Mouse (Mus musculus) Patski (cell line): ENCODE results near the gene Coro2b. TPM values are rescaled to one million over a fixed set of nuclear protein-coding genes. Genes with fewer than 3 reads are reported as not detected.

Source experiments
- ATAC-seq: fragments of 100-300 bp; one replicate; pipeline ENCODE4 v1.8.0; 2021
- CTCF ChIA-PET: fragments of 350-600 bp; sonication (Branson Sonifier 250); formaldehyde crosslinking; loops from one replicate; lab custom pipeline; 2022; ENCODE audit warnings: inconsistent platforms; lab: Charles Lee
- POLR2A ChIA-PET: fragments of 350-600 bp; sonication (Branson Sonifier 250); formaldehyde crosslinking; loops from one replicate; lab custom pipeline; 2022; ENCODE audit warnings: antibody characterized with exemption, inconsistent platforms; lab: Charles Lee
- DNase-seq: peaks from one replicate; pipeline ENCODE4 v3.0.0-alpha.2; 2011; ENCODE audit warnings: low read depth, low spot score
- H3K27me3 ChIP-seq: fragments of 371-371 bp; one replicate; pipeline ENCODE4 v1.5.1; 2021
- CTCF ChIP-seq: fragments of 100-300 bp; IDR thresholded peaks from one replicate; pipeline ENCODE4 v1.5.1; 2021
- in situ Hi-C: fragments of 300-500 bp; cut with MboI; formaldehyde crosslinking; loops from 3 replicates; pipeline ENCODE4 v1.11.1; 2018; ENCODE audit warnings: low pct_unique_long_range_greater_than_20kb, mixed read lengths
- polyA plus RNA-seq: library from polyadenylated mRNA; unstranded; gene quantifications from one replicate; pipeline ENCODE4 v1.2.3, GENCODE M21; 2021

The Coro2b gene
- polyA plus RNA-seq, 1 experiment from 2014 or later: 2.0 TPM

GRCm38 (mm10) chr9:62432261-62433060 lies 104.4 kb downstream of the Coro2b start:
- no peak for ATAC-seq
- no peak for DNase-seq
- in situ Hi-C loops: no loop called here
- ChIA-PET POLR2A (interaction anchor here (0.6 to 0.9 kb wide), 2 partner anchors 21 to 92 kb away, joined by 3 read pairs; no protein-coding TSS in a partner anchor), CTCF (no interaction called here)
- TF ChIP-seq CTCF: no peak
- H3K27me3 ChIP-seq: no peaks in the 10 kb centered on the region

GRCm38 (mm10) chr9:62430741-62431140 lies 106.1 kb downstream of the Coro2b start:
- in situ Hi-C loops: no loop called here
- no peak for DNase-seq
- CTCF ChIA-PET: no interaction called here
- no peak for ATAC-seq
- POLR2A ChIA-PET: no interaction called here
- H3K27me3 ChIP-seq: no peaks in the 10 kb centered on the region
- no peak for TF ChIP-seq CTCF

- H3K27me3 ChIP-seq: no peaks in the 10 kb centered on the region
- DNase-seq: no peak
- ChIA-PET POLR2A (no interaction called here), CTCF (interaction anchor here (1.3 kb wide), 1 partner anchor 11 kb away, joined by 4 read pairs; no protein-coding TSS in a partner anchor)
- in situ Hi-C loops: no loop called here
- no peak for TF ChIP-seq CTCF
- no peak for ATAC-seq
These were observed 109.8 kb downstream of the Coro2b start for GRCm38 (mm10) chr9:62427010-62427409.

- in situ Hi-C loops: no loop called here
- CTCF ChIA-PET: interaction anchor here (1.3 kb wide), 1 partner anchor 10 kb away, joined by 4 read pairs; no protein-coding TSS in a partner anchor
- POLR2A ChIA-PET: no interaction called here
- no peak for TF ChIP-seq CTCF
- DNase-seq (no peak), ATAC-seq (no peak)
- H3K27me3 ChIP-seq: no peaks in the 10 kb centered on the region
These were observed 110.3 kb downstream of the Coro2b start for GRCm38 (mm10) chr9:62426531-62426930.

- ATAC-seq (no peak), DNase-seq (no peak)
- CTCF ChIA-PET: interaction anchor here (1.3 kb wide), 1 partner anchor 10 kb away, joined by 4 read pairs; no protein-coding TSS in a partner anchor
- H3K27me3 ChIP-seq: no peaks in the 10 kb centered on the region
- TF ChIP-seq CTCF: no peak
- in situ Hi-C loops: no loop called here
- POLR2A ChIA-PET: interaction anchor here (0.6 kb wide), 1 partner anchor 102 kb away, joined by 3 read pairs; no protein-coding TSS in a partner anchor
These were observed 110.8 kb downstream of the Coro2b start for GRCm38 (mm10) chr9:62426021-62426420.

GRCm38 (mm10) chr9:62425265-62425664 lies 111.6 kb downstream of the Coro2b start:
- no peaks in the 10 kb centered on the region for H3K27me3 ChIP-seq
- ChIA-PET CTCF (interaction anchor here (0.8 to 1.4 kb wide), 3 partner anchors 10 to 38 kb away, joined by 3 read pairs; no protein-coding TSS in a partner anchor), POLR2A (no interaction called here)
- no peak for TF ChIP-seq CTCF
- in situ Hi-C loops: no loop called here
- DNase-seq (no peak), ATAC-seq (no peak)

- in situ Hi-C loops: no loop called here
- POLR2A ChIA-PET: no interaction called here
- DNase-seq: no peak
- H3K27me3 ChIP-seq: no peaks in the 10 kb centered on the region
- no peak for ATAC-seq
- CTCF ChIA-PET: interaction anchor here (1.4 kb wide), 1 partner anchor 9 kb away, joined by 3 read pairs; no protein-coding TSS in a partner anchor
- no peak for TF ChIP-seq CTCF
These were observed 113.0 kb downstream of the Coro2b start for GRCm38 (mm10) chr9:62423871-62424270.

- H3K27me3 ChIP-seq: no peaks in the 10 kb centered on the region
- in situ Hi-C loops: no loop called here
- DNase-seq (no peak), ATAC-seq (no peak)
- ChIA-PET POLR2A (no interaction called here), CTCF (no interaction called here)
- TF ChIP-seq CTCF: no peak
These were observed 113.9 kb downstream of the Coro2b start for GRCm38 (mm10) chr9:62422926-62423325.

- POLR2A ChIA-PET: no interaction called here
- in situ Hi-C loops: no loop called here
- CTCF ChIA-PET: no interaction called here
- no peaks in the 10 kb centered on the region for H3K27me3 ChIP-seq
- no peak for DNase-seq
- TF ChIP-seq CTCF: no peak
- ATAC-seq: no peak
These were observed 114.9 kb downstream of the Coro2b start for GRCm38 (mm10) chr9:62421911-62422310.

GRCm38 (mm10) chr9:62421027-62421426 lies 115.8 kb downstream of the Coro2b start:
- ChIA-PET POLR2A (no interaction called here), CTCF (no interaction called here)
- no peaks in the 10 kb centered on the region for H3K27me3 ChIP-seq
- no peak for TF ChIP-seq CTCF
- no peak for DNase-seq
- no peak for ATAC-seq
- in situ Hi-C loops: no loop called here

- ChIA-PET CTCF (interaction anchor here (1.2 kb wide), 1 partner anchor 18 kb away, joined by 4 read pairs; no protein-coding TSS in a partner anchor), POLR2A (no interaction called here)
- TF ChIP-seq CTCF: no peak
- H3K27me3 ChIP-seq: no peaks in the 10 kb centered on the region
- no peak for ATAC-seq
- DNase-seq: no peak
- in situ Hi-C loops: no loop called here
These were observed 116.5 kb downstream of the Coro2b start for GRCm38 (mm10) chr9:62420261-62420917.
